Mouse (Mus musculus) telencephalon, adult 2 months (tissue): ENCODE data around the gene Myo1c.

ENCODE experiments used
- DNase-seq: peaks from one replicate; pipeline ENCODE4 v3.0.0-alpha.2; 2011; ENCODE audit warnings: low read depth, low spot score

The Myo1c gene

DNA sequence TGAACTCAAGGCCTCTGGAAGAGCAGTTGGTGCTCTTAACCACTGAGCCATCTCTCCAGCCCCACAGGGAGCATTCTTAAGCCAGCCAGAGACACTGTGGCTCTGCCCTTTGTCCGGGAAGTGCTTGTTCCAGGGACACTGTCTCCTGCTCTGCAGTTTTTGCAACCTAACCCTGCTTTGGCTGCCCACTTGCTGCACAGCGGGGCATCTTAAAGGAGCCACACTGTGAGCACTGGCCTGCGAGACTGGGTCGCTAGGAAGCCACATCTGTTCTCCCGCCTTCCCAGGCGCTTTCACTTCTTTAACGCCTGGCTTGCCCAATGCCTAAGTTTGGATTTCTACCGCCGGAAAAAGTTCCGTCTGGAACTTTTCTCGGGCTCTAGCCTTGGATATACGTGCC is 65.3 kb downstream of the Myo1c start:
- no peak for DNase-seq

DNA sequence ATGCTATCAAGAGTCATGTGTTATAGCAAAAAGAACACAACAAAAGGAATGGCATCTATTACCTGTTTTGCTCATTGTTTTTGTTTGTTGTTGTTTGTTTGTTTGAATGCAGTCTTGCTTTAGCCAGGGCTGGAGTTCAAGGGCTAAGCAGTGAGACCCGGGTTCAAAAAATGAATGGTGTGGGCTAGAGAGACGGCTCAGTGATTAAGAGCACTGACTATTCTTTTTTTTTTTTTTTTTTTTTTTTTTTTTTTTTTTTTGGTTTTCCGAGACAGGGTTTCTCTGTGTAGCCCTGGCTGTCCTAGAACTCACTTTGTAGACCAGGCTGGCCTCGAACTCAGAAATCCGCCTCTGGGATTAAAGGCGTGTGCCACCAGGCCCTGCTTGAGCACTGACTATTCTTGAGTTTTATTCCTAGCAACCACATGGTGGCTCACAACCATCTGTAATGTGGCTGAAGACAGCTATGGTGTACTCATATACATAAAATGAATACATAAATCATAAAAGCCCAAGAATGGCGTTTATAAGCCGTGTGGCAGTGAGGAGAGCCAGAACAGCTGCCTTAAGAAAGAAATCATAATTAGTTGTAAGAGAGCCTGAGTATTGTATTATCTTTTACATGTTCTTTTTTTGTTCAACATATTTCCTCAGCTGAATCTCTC is 66.5 kb downstream of the Myo1c start:
- DNase-seq: no peak

DNA sequence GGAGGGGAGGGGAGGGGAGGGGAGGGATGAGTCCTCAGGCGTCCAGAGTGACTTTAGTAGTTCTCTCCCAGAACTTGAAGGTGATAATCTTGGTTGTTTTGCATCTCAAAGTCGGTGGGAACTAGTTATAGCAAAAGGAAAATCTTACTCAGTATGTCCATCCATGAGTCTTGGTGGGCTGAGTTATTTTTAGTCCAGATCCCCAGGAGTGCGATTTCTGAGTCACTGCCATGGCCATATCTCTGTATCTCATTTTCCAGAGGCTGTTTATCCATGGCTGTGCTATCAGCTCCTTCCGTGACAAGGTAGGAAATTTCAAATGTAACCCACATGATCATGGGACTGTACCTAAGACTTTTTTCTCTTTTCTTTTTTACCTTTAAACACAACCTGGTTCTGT is 72.0 kb downstream of the Myo1c start:
- DNase-seq: no peak
